Mouse (Mus musculus) ES-E14 (cell line): ENCODE measurements at regions not wholly inside any gene's neighbourhood (a gene's known extent, or its start where the extent isn't known, plus 50 kb on each side); places are given as distances from the start of the nearest gene placed in this dataset.

Experiments
- CHD2 ChIP-seq: IDR thresholded peaks from 2 replicates; pipeline ENCODE4 v1.6.1; 2014; ENCODE audit warnings: mild to moderate bottlenecking, low read depth, low read length, inconsistent platforms
- ZNF384 ChIP-seq: IDR thresholded peaks from 2 replicates; pipeline ENCODE4 v1.6.1; 2012; ENCODE audit warnings: low read depth, low read length, inconsistent platforms

GRCm38 (mm10) chr10:37813026-37813425, 674.3 kb upstream of the Marcks start:
- no peak for TF ChIP-seq ZNF384
- TF ChIP-seq CHD2: no peak
